Mouse (Mus musculus) right cerebral cortex, postnatal 14 days (tissue): ENCODE measurements around the gene Bmp6.
A peak's percentile ranks its signal among the peaks of the same experiment; 100 is the strongest.

Experiments
- DNase-seq: peaks from one replicate; pipeline ENCODE4 v3.0.0; 2022

The Bmp6 gene

GRCm38 (mm10) chr13:38359045-38359444, 14.1 kb downstream of the Bmp6 start:
- DNase-seq = no peak

DNA sequence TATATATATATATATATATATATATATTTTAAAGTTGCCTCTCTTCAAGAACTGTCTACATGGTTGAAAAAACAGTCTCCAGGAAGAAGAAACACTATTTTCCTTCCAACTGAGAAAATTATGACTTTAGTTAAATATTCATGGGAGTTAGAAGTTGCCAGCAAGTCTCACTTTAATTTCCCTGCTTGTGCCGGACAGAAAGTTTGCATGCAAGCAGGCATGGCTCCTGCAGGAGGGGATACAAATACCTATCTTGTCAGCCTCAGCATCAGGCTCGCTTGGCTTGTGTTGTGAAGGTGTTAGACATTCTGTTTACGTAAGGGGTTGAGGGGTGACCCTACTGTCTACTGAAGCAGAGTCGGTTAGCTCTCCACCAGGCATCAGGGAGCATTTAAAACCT, 17.8 kb downstream of the Bmp6 start:
- no peak for DNase-seq

GRCm38 (mm10) chr13:38363869-38364268, 19.0 kb downstream of the Bmp6 start:
- DNase-seq = no peak

GRCm38 (mm10) chr13:38369624-38370023, 24.7 kb downstream of the Bmp6 start:
- DNase-seq = no peak

DNA sequence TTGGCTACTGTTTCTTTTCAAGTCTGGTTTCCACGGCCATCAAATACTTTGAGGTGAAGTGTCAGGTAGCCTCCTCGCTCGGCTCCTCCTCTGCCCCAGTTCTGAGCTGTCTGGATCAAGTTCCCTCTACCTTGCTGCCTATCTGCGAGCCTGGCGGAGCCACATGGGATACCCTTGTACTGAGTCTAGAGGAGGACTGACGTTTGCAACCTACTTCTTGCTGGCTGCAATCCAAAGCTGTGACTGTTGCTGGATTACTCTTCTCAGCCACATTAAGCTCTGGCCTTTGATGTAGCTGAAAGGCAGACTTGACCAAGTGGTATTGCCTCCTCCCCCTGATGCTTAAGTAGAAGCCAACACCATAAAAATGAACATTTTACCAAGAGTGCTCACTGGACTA, 31.2 kb downstream of the Bmp6 start:
- DNase-seq = no peak

DNA sequence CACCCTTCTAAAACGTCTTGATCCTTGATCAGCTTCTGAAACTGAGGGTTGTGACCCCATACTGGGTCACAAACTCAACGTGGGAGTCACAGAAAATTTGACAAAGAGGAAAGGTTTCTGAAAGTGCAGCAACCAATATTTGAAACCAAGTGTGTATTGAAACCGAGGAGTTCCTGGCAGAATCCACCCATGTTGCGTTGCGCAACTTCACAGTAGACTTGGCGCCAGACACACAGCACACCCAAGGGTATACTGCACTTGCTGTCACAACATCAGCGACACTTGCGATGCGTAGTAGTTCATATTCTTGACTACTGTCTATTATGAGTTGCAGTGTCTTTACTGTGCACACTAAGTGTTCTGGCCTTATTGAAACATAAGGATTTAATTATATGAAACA, 32.4 kb downstream of the Bmp6 start:
- no peak for DNase-seq

GRCm38 (mm10) chr13:38379806-38380205, 34.9 kb downstream of the Bmp6 start:
- DNase-seq = no peak

DNA sequence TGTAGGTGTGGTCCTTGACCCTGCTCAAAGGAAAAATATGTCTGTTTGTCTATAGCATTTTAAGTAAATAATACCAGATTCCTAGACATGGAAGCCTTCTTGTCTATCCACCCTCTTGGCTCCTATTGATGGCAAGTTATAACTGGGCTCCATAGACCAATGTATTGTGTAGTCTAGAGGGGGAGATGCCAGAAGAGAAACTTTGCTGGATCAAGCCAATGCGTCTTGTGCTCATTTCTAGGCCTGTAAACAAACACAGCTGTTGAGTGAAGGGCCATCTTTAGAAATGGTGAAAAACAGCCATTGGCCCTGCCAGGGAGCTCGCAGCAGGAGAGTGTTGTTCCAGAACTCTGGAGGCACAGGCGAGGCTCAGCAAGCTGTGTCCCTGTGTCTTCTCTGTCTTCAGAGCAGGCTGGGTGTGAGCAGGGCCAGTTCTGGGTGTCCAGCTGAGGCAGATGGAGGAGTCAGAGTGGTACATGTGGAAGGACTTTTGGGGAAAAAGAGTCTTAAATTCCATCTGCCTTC, 41.2 kb downstream of the Bmp6 start:
- no peak for DNase-seq

DNA sequence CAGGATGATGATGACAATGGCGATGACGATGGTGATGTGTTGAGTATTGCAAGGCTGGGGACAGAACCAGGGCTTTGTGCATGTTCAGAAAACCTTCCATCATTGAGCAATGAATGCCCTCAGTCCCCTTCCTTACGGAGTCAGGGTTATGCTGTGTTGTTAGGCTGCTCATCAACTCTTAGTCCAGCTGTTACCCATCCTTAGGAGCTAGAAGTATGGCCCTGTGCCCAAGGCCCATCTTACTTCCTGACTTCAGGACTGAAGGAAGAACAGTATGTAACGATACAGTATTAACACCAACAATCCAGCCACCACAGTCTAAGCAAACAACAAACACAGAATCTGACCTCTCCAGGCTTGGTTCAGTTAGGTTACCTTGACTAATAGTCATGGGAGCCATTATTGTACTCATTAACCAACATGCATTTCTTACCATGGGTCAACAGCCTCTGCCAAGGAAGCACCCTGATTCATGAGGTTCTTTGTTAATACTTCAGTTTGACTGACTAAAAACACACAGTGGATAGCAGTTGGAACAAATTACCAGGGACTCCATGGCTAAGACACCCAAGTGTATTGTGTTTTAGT, 42.6 kb downstream of the Bmp6 start:
- no peak for DNase-seq

DNA sequence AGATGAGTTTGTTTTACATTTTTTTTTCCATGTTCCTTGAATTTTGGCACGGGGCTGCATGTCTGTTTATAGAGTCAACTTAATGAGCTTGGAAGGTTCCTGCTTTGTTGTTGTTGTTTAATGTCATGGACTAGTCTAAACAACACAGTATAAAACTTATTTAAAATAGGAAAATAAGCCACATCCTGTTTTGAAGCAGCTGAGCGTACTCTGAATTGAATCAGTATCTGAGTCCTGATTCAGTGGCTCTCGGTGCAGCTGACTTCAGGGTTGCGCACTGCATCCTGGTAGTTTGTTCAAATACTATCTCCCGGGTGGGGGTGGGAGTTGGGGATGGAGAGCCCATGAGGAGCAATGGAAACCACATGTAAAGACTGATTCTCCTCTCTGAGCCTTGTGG, 48.5 kb downstream of the Bmp6 start:
- no peak for DNase-seq

GRCm38 (mm10) chr13:38395026-38395425, 50.1 kb downstream of the Bmp6 start:
- DNase-seq = no peak

GRCm38 (mm10) chr13:38397007-38397545, 52.2 kb downstream of the Bmp6 start:
- DNase-seq = no peak

DNA sequence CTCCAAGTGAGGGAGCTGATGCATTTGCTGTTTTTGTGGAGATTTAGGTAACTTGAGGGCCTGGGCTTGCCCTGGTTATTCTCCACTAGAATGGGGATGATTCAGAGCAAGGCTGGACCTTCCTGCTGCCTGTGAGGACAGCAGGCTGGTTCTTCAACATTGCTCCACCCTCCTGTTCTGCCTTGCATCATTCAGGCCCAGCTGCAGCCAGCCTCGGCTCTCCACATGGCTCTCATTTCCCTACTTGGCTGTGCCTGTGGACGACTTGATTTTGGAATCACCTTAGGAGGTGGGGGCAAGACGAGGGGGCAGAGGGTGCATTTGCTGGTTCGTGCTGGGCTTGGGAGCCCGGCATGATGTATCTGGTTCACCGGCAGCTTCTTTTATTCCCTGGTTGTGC, 53.8 kb downstream of the Bmp6 start:
- DNase-seq = no peak

DNA sequence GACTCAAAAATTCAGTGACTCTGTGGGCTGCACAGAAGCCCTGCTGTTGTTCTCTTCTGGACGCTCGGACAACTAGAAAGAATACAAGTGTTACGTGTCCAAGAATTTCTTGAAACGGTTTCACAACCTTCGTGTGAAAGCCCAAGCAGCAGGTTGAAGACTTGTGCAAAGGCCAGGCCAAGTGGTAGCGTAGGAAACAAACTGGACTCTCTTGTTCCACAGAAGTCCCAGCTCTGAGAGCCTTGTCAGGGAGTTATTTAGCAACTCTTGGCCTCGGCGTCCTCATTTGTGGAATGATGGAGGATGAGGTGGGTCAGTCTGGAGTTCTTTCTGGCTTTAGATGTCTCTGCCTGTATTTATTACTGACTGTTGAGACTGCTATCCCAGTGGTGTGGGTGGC, 55.8 kb downstream of the Bmp6 start:
- DNase-seq = no peak

- DNase-seq = no peak
Measured at GRCm38 (mm10) chr13:38407611-38408315, 62.9 kb downstream of the Bmp6 start.

- DNase-seq = no peak
Measured at GRCm38 (mm10) chr13:38408636-38409035, 63.7 kb downstream of the Bmp6 start.

DNA sequence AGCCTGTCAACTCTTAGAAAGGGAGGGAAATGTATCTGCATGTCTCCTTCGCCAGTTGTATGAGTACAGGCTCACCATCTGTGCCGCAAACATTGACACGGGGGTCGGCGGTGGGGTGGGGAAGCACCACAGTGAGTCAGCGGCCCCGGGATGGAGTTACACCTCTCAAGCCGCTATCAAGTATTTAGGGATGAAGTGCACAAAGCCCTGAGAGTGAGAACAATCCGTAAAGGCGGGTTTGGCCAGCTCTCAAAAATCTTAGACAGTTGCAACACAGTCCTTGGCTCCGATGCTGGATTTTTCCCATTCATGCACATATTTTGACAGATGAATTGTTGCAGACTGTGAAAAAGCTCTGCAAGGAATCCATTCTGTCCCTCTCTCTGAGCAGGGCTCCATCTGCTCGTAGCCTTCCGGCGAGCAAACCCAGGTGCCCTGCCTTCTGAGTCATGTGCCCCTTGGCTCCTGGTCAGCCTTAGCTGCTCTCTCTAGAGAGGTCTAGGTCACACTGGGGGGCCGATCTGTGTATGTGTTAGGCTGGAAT, 65.5 kb downstream of the Bmp6 start:
- DNase-seq = peak; percentile 24

- no peak for DNase-seq
Measured at GRCm38 (mm10) chr13:38419781-38420180, 74.9 kb downstream of the Bmp6 start.

GRCm38 (mm10) chr13:38422491-38422890, 77.6 kb downstream of the Bmp6 start:
- no peak for DNase-seq

DNA sequence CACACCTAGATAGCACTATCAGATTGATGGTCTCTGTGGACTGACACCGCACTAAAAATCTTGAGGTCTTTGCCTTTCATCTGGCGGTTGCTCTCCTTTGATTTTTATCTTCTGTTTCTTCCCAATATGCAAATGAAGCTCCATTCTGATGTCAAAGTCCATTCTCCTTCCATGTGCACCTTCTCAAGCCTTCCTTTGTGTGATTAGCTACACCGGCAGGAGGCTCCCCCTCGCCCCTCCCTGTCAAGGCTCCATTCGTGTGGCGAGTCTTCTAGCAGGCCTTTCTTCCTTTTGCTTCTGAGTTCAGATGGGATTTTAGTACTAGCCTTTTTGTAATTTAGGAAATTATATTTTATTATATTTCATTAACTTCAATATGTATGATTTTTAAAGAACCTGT, 80.4 kb downstream of the Bmp6 start:
- DNase-seq = no peak

- DNase-seq = no peak
Measured at GRCm38 (mm10) chr13:38429671-38430070, 84.8 kb downstream of the Bmp6 start.

GRCm38 (mm10) chr13:38430075-38430474, 85.2 kb downstream of the Bmp6 start:
- no peak for DNase-seq

- DNase-seq = no peak
Measured at GRCm38 (mm10) chr13:38434831-38435230, 89.9 kb downstream of the Bmp6 start.

DNA sequence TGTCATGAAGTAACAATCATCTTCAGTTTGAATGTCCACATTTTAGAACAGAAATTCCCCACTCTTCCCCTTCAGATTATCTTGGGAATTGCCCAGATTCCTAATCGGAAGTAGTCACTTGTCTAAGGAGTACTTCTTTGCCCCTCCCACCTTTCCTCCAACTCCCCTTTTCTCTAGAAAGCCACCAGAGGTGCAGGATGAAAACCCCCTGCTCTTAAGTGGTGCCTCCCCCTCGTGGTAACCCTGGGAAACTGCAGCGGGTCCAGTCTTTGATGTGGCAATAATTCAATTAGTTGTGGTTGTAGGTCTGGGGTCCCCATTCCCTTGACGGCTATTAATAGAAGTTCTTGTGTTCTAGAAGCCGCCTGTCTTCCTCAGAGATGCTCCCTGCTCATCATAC, 93.0 kb downstream of the Bmp6 start:
- no peak for DNase-seq
